Mouse (Mus musculus) C2C12 (cell line): ENCODE results near the gene Trpm1.

Source experiments
- CEBPB ChIP-seq: IDR thresholded peaks from one replicate; pipeline ENCODE4 v1.6.1; 2011; ENCODE audit warnings: low read depth, mild to moderate bottlenecking, control low read depth, moderate library complexity
- CTCF ChIP-seq: IDR thresholded peaks from one replicate; pipeline ENCODE4 v1.5.1; 2011; ENCODE audit not compliant: control insufficient read depth, insufficient read depth, insufficient read length
- FOSL1 ChIP-seq: IDR thresholded peaks from one replicate; pipeline ENCODE4 v1.8.0; 2011; ENCODE audit warnings: mild to moderate bottlenecking, low read length; ENCODE audit not compliant: poor library complexity, insufficient read depth, severe bottlenecking
- MAX ChIP-seq: IDR thresholded peaks from one replicate; pipeline ENCODE4 v1.6.1; 2011; ENCODE audit warnings: mild to moderate bottlenecking, control low read depth
- MYOD1 ChIP-seq: IDR thresholded peaks from one replicate; pipeline ENCODE4 v1.6.1; 2011; ENCODE audit warnings: low read depth; ENCODE audit not compliant: control insufficient read depth, insufficient read length
- MYOG ChIP-seq: IDR thresholded peaks from one replicate; pipeline ENCODE4 v1.6.1; 2011; ENCODE audit not compliant: control insufficient read depth, insufficient read length; ENCODE audit errors: extremely low read depth
- USF1 ChIP-seq: IDR thresholded peaks from one replicate; pipeline ENCODE4 v1.6.1; 2011; ENCODE audit warnings: low read depth, mild to moderate bottlenecking, control low read depth, moderate library complexity

DNA sequence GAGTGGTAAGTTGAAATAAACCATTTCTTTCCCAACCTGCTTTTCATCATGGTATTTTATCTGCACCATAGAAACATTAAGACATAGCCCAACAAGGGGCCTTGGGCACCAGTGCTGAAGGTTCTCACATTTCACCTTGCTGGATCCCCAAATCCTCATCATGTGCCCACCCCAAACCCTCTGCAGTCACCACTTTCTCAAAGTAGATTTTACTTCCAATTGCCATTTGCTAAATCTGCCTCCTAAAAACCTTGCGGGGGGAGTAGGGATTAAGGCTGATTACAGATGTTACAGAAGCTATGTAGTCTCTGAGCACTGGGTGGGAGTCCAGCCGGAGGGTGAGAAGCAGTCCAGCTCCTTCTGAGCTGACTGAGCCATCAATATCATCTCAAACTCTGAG is at the start of gene Trpm1:
- no peak for TF ChIP-seq CTCF
- no peak for TF ChIP-seq MAX
- TF ChIP-seq FOSL1 = no peak
- no peak for TF ChIP-seq USF1
- TF ChIP-seq MYOD1 = no peak
- no peak for TF ChIP-seq MYOG
- TF ChIP-seq CEBPB = no peak
